Mouse (Mus musculus): ENCODE measurements around the gene Tspan4.

- TF ChIP-seq POLR2A (IDR thresholded peaks at IDR 0.05; ENCODE audit: extremely low read depth, insufficient read depth, low read length) = no peak
- peak; percentile 33; the same call in 1 of the 2 replicates for TF ChIP-seq CTCF (IDR thresholded peaks at IDR 0.05; ENCODE audit: low read depth, low read length)
These were observed 6.7 kb downstream of the Tspan4 start for GRCm38 (mm10) chr7:141481498-141482401.

Measured in liver, adult 2 months (tissue).